Mouse (Mus musculus): ENCODE data around the gene Spire2. TPM values are rescaled to one million over a fixed set of nuclear protein-coding genes. Genes with fewer than 3 reads are reported as not detected.

Spire2 gene
- polyA plus RNA-seq, 1 experiment from 2014 or later = 3.4 TPM

DNA sequence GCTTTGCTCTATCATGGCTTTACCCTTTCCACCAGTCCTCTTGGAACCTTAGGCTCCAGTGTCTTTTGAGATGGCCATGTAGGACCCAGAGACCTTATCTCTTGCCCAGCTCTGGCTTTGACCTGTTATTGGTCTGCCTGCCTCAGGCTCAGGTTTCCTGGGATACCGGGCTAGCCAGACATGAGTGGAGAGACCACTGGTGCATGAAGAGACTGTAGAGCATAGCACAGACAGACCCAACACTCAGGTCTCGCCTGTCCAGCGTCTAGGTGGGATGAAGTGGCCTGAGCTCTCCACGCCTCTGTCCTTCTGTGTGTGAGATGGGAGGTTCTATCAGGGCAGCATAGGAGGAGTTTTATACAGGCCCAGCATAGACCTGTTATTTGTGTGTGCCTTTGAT lies 16.6 kb downstream of the Spire2 start:
- no peak for ATAC-seq (ENCODE audit: insufficient number of reproducible peaks, low FRiP score, low TSS enrichment, low read depth)
- H3K36me3 ChIP-seq = no peaks in the 10 kb centered on the region
- WGBS = 80% methylated on average over 4 of the region's 4 CpGs

DNA sequence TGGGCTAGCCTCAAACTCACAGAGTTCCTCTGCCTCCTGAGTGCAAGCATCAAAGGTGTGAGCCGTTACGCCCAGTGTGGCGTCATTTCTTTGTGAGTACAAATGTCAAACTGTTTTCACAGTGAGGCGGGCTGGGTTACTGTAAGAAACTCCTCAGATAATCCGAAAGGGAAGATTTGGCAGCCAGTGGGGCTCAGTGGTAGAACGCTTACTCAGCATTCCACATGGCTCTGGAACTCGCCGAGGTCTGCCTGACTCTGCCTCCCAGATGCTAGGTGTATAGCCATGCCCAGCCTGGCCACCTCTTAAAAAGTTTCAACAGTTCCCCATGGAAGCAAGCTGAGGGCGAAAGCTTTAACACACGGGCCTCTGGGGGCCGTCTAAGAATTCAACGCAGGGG lies 19.6 kb downstream of the Spire2 start:
- Histone ChIP-seq H3K36me3 (no peaks in the 10 kb centered on the region), H3K4me2 (replicated peaks) (no peak overlapping the region), H3K27me3 (no peaks in the 10 kb centered on the region), H3K27ac (replicated peaks) (no peak overlapping the region), H3K4me1 (peaks cover 13% of the 10 kb centered on the region), H3K4me3 (replicated peaks) (no peak overlapping the region), H3K9ac (no peak overlapping the region), H3K9me3 (replicated peaks) (no peaks in the 10 kb centered on the region)
- 79% methylated on average over 12 of the region's 12 CpGs for WGBS
- no peak for ATAC-seq (ENCODE audit: insufficient number of reproducible peaks, low FRiP score, low TSS enrichment, low read depth)

More for the DNA sequence above, 16.6 kb downstream of the Spire2 start:
- Histone ChIP-seq H3K4me2 (replicated peaks) (no peak overlapping the region), H3K9ac (no peak overlapping the region), H3K9me3 (replicated peaks) (no peaks in the 10 kb centered on the region), H3K4me1 (peaks cover 13% of the 10 kb centered on the region), H3K27me3 (no peaks in the 10 kb centered on the region), H3K27ac (replicated peaks) (0 out of 2 replicates have a peak overlapping the region, but pooled peaks have one; percentile 23), H3K4me3 (replicated peaks) (no peak overlapping the region)

DNA sequence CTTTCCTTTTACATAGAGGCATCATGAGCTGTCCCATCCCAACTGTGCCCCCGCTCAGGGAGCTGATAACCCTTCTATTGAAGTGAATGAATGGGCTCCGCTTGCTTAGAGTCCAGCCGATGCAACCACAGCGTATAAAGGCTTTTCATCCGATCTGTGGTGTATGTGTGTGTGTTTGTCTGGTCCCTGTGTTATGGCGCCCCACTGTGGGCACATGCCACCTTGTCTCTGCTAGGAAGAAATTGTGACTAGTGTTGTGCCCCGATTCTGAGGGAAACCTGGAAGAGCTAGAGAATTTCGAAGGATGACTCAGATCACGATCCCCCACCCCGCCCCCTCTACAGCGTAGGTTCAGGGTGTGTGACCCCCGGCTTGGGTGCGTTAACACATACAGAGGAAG lies 20.3 kb downstream of the Spire2 start:
- Histone ChIP-seq H3K4me1 (peaks cover 13% of the 10 kb centered on the region), H3K4me3 (replicated peaks) (no peak overlapping the region), H3K36me3 (no peaks in the 10 kb centered on the region), H3K27me3 (no peaks in the 10 kb centered on the region), H3K9me3 (replicated peaks) (no peaks in the 10 kb centered on the region), H3K27ac (replicated peaks) (no peak overlapping the region), H3K4me2 (replicated peaks) (no peak overlapping the region), H3K9ac (no peak overlapping the region)
- 58% methylated on average over 13 of the region's 13 CpGs for WGBS
- ATAC-seq (ENCODE audit: insufficient number of reproducible peaks, low FRiP score, low TSS enrichment, low read depth) = no peak

DNA sequence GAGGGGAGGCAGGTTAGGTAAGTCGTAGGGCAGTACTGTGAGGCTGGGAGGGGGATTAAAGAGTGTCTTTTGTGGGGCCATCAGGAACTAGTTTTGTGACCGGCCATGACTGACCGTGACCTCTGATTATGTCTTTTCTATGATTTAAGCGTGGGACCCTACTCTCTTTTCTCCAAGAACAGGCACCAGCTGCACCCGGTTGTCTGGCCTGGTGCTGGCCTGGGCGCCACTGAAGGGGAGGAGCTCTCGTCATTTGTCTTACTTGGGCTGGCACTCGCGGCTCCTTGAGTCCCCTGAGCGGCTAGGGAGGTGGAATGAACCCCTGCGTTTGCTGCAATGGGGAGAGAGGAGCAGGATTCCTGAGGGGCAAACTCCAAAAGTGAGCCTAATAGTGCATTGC lies 20.7 kb downstream of the Spire2 start:
- H3K4me3 ChIP-seq (replicated peaks) = no peak overlapping the region
- ATAC-seq (ENCODE audit: insufficient number of reproducible peaks, low FRiP score, low TSS enrichment, low read depth) = no peak
- H3K4me1 ChIP-seq = peaks cover 9% of the 10 kb centered on the region

DNA sequence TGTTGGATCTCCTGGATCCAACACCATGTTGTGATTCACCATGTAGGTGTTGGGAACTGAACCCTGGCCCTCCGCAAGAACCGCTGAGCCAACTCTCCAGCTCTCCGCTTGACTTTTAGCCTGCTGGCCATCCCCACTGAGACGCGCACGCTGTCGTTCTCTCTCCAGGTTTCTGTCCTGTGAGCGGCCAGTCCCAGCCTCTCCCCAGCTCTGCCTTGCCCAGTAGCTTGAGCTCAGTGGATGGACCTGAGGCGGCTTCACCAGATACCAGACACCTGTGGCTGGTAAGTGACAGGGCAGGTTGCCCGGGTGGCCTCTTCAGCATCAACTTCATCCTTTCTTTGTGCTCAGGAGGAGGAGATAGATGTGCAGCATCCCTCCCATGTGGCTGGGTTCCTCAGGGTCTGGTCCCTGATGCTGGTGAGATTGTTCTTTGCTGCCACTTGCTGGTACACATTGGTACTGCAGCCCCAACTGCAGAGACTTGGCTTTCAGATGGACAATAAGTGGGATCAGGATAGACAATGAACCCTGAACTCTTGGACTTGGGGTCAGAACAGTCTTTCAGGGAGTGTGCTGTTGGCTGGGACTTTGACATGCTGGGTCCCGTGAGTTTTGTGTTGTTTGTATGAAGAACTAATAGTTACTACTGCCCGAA lies 28.7 kb downstream of the Spire2 start:
- no peaks in the 10 kb centered on the region for H3K27me3 ChIP-seq
- no peak overlapping the region for H3K4me2 ChIP-seq (replicated peaks)
- no peak overlapping the region for H3K4me3 ChIP-seq (replicated peaks)
- H3K27ac ChIP-seq (replicated peaks) = no peak overlapping the region
- no peak overlapping the region for H3K9ac ChIP-seq
- no peaks in the 10 kb centered on the region for H3K9me3 ChIP-seq (replicated peaks)
- peak; percentile 58; the same call in 1 of the 2 replicates for ATAC-seq (ENCODE audit: insufficient number of reproducible peaks, low FRiP score, low TSS enrichment, low read depth)
- H3K4me1 ChIP-seq = no peaks in the 10 kb centered on the region
- no peaks in the 10 kb centered on the region for H3K36me3 ChIP-seq
- WGBS = 36% methylated on average over 12 of the region's 12 CpGs

More for the DNA sequence above, 20.7 kb downstream of the Spire2 start:
- WGBS = 39% methylated on average over 11 of the region's 11 CpGs
- Histone ChIP-seq H3K27me3 (no peaks in the 10 kb centered on the region), H3K4me2 (replicated peaks) (no peak overlapping the region), H3K9ac (no peak overlapping the region), H3K36me3 (no peaks in the 10 kb centered on the region), H3K9me3 (replicated peaks) (no peaks in the 10 kb centered on the region), H3K27ac (replicated peaks) (no peak overlapping the region)

DNA sequence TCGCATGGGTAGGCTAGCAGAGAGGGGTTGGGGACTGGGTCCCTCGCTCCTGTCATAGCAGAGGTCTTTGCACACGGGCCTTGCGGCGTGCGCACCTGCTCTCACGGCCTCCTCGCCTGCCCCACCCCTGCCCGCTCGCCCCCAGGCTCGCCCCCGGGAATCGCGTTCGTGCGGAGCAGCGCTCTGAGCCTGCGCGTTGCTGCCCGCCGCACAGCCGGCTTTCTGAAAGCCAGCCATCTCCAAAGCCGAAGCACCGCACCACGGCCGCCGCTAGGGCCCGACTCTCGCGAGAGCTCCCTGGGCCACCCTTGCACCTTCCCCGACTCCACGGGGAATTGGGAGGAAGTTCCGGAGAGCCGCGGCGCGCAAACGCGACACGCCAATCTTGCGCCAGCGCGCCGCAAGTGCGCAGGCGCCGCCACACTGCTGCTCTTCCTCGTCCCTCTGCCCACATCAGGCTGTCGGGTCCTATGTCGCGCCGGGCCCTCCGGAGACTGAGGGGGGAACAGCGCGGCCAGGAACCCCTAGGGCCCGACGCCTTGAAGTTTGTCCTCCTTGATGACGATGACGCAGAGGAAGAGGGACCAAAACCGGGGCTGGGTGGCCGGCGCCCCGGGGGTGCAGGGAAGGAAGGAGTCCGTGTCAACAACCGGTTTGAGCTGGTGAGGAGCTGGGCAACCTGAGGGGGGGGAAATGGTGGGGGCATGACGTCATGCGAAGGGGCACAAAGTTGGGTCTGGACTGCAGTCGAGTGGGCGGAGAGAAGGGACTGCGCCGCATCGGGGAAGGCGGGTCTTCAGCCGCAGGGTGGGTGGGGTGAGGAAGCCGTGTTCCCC lies 41.1 kb downstream of the Spire2 start, which contains the start of gene Tcf25:
TSS of gene Tcf25 (plus strand) at position 351 of the 836 bp plus-strand sequence.
- Histone ChIP-seq H3K9ac (peak within 1 kb of the TSS; percentile 95), H3K27ac (replicated peaks) (peak within 1 kb of the TSS; percentile 98), H3K36me3 (no peaks in the 10 kb centered on the region), H3K4me3 (replicated peaks) (peak within 1 kb of the TSS; percentile 88), H3K9me3 (replicated peaks) (no peaks in the 10 kb centered on the region), H3K27me3 (no peaks in the 10 kb centered on the region), H3K4me2 (replicated peaks) (peak within 1 kb of the TSS; percentile 71), H3K4me1 (peaks cover 23% of the 10 kb centered on the region)
- peak; percentile 88 for ATAC-seq (ENCODE audit: insufficient number of reproducible peaks, low FRiP score, low TSS enrichment, low read depth)
- under 1% methylated on average over 75 of the region's 75 CpGs for WGBS

DNA sequence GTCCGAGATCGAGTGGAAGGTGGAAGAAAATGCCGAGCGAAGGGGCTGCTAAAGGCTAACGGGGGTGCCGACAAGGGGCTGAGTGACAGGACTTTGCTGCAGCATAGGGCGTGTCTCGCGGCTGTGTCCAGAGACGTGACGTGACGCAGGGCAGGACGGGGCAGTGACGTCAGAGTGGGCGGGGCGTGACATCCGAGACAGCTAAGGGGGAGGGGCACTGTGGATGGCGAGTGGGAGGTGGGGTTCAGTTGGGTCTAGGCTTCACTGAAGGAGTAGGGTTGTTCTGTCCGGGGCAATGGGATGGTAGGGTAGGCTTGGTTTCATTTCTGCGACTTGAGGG lies 41.7 kb downstream of the Spire2 start:
- Histone ChIP-seq H3K9me3 (replicated peaks) (no peaks in the 10 kb centered on the region), H3K27ac (replicated peaks) (peak overlapping the region; percentile 98), H3K4me1 (peaks cover 23% of the 10 kb centered on the region), H3K9ac (peak overlapping the region; percentile 95), H3K27me3 (no peaks in the 10 kb centered on the region), H3K36me3 (no peaks in the 10 kb centered on the region), H3K4me3 (replicated peaks) (peak overlapping the region; percentile 88), H3K4me2 (replicated peaks) (peak overlapping the region; percentile 71)
- ATAC-seq (ENCODE audit: insufficient number of reproducible peaks, low FRiP score, low TSS enrichment, low read depth) = peak; percentile 84
- WGBS = under 1% methylated on average over 20 of the region's 20 CpGs

DNA sequence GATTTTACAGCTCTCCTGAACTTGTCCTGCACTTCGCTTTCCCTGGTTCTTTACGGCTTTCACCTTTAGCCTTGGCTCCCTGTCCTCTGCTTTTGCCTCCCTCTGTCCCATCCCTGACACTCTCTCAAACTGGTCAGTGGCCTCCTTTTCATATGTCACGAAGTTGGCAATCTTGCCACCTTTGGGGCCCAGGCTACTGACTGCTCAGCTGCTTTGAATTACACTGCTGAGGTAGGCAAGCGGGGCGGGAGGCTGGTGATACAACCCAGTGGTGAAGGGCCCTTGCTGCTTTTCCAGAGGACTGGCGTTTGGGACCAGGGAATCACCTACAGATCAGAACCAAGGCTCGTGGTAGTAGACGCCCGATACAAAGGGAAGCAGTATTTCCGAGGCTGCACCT lies 43.2 kb downstream of the Spire2 start:
- no peak for ATAC-seq (ENCODE audit: insufficient number of reproducible peaks, low FRiP score, low TSS enrichment, low read depth)
- Histone ChIP-seq H3K27me3 (no peaks in the 10 kb centered on the region), H3K4me1 (peaks cover 23% of the 10 kb centered on the region), H3K9ac (no peak overlapping the region), H3K4me2 (replicated peaks) (no peak overlapping the region), H3K4me3 (replicated peaks) (no peak overlapping the region), H3K27ac (replicated peaks) (no peak overlapping the region), H3K9me3 (replicated peaks) (no peaks in the 10 kb centered on the region), H3K36me3 (0 out of 2 replicates have a peak, but pooled peaks cover 2% of the 10 kb centered on the region)
- WGBS = 81% methylated on average over 10 of the region's 10 CpGs

DNA sequence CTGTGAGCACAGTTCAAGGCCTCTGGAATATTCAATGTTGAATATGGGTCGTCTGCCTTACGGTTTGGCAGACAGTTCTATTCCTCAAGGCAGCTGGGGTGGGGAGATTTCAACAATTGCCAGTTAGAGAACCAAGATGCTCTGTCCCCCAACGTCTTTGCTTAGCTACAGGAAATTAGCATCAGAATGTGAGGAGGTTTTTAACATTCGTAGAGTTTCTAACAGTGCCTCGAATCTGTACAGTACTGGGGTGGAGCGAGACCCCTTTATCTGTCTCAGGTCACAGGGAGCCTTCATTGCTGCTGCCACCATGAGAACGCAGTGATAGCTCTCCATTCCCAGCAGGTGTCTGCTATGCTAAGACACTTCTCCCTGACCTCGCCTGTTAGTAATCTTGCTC lies 43.6 kb downstream of the Spire2 start:
- ATAC-seq (ENCODE audit: insufficient number of reproducible peaks, low FRiP score, low TSS enrichment, low read depth) = no peak
- Histone ChIP-seq H3K4me1 (peaks cover 23% of the 10 kb centered on the region), H3K9ac (no peak overlapping the region), H3K36me3 (0 out of 2 replicates have a peak, but pooled peaks cover 6% of the 10 kb centered on the region), H3K9me3 (replicated peaks) (no peaks in the 10 kb centered on the region), H3K27ac (replicated peaks) (no peak overlapping the region), H3K4me3 (replicated peaks) (no peak overlapping the region), H3K27me3 (no peaks in the 10 kb centered on the region), H3K4me2 (replicated peaks) (no peak overlapping the region)
- WGBS = 70% methylated on average over 8 of the region's 8 CpGs

DNA sequence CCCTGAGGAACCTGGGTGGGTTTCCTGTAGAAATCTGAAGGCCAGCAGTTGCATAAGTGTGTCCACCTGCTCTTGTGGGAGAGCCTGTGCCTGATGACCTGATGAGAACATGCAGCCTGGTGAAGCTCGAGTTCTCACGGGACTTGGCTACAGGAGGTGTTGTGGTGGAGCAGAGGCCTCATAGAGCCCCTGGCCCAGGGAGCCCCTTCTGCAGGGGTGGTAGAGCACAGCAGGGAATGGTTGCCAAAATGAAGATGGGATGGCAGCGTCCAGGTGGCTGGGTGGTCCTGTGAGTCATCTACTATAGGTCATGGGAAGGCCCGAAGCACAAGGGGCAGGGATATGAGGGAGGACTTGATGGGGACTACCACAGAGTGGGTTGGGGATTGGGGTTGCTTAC lies 49.2 kb downstream of the Spire2 start:
- Histone ChIP-seq H3K4me1 (no peaks in the 10 kb centered on the region), H3K4me2 (replicated peaks) (no peak overlapping the region), H3K27me3 (no peaks in the 10 kb centered on the region), H3K36me3 (peaks cover 60% of the 10 kb centered on the region), H3K27ac (replicated peaks) (no peak overlapping the region), H3K9ac (no peak overlapping the region), H3K9me3 (replicated peaks) (no peaks in the 10 kb centered on the region), H3K4me3 (replicated peaks) (no peak overlapping the region)
- no peak for ATAC-seq (ENCODE audit: insufficient number of reproducible peaks, low FRiP score, low TSS enrichment, low read depth)
- 87% methylated on average over 4 of the region's 4 CpGs for WGBS

DNA sequence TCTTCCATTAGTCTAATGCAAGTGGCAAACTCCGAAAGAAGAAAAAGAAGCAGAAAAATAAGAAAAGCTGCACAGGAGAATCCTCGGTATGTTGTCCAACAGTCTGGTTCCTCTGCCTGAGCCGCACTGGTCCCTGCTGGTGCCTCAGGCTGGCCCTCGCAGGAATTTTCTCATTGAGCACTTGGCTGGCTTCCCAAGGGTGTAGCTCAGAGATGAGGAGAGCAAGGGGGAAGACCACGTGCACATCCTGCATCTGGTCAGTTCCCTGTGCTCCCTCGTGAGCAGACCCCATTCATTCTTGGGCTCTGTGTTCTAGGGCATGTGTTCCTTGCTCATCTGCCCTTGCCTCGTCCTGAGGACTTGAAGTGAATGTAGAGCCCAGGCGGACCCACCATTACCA lies 50.0 kb downstream of the Spire2 start:
- no peak for ATAC-seq (ENCODE audit: insufficient number of reproducible peaks, low FRiP score, low TSS enrichment, low read depth)
- Histone ChIP-seq H3K27me3 (no peaks in the 10 kb centered on the region), H3K4me1 (no peaks in the 10 kb centered on the region), H3K9ac (no peak overlapping the region), H3K4me3 (replicated peaks) (no peak overlapping the region), H3K27ac (replicated peaks) (no peak overlapping the region), H3K9me3 (replicated peaks) (no peaks in the 10 kb centered on the region), H3K4me2 (replicated peaks) (no peak overlapping the region), H3K36me3 (peaks cover 68% of the 10 kb centered on the region)
- WGBS = 84% methylated on average over 8 of the region's 8 CpGs

Measured in embryonic facial prominence, embryonic 15.5 days (tissue).